Mouse (Mus musculus) frontal cortex, adult (tissue): Measurements from ENCODE around the gene Vmn2r52.
"Not testable (repeated sequence)": the region's sequence is repeated elsewhere in the genome, so short reads cannot be mapped to it uniquely, and the experiment has no call there.

Source experiments
- ATAC-seq: cut with Nextera tagmentation; 2 replicates; pipeline ENCODE4 v1.9.2; 2017; ENCODE audit warnings: mild to moderate bottlenecking, moderate library complexity, mixed read lengths; ENCODE audit not compliant: low TSS enrichment

Vmn2r52 gene

DNA sequence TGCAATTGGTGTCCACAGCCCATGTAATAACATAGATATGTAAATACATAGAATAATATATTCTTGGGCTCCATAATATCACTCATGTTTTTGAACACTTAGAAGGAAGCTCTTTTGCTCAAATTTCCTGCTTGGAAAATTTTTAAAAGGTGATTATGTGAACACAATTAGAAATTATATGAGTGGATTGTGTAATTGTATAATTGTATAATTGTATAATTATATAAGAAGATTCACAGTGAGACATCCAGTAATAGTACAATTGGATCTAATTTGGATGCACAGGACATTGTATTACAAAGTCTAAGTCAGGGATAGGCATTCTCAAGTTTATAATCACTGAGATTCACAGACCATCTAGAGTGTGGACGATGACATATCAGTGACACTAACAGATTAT, at the start of gene Vmn2r52:
Gene Vmn2r52 (minus strand): TSS at position 101 of the 400 bp plus-strand sequence.
- no peak for ATAC-seq

DNA sequence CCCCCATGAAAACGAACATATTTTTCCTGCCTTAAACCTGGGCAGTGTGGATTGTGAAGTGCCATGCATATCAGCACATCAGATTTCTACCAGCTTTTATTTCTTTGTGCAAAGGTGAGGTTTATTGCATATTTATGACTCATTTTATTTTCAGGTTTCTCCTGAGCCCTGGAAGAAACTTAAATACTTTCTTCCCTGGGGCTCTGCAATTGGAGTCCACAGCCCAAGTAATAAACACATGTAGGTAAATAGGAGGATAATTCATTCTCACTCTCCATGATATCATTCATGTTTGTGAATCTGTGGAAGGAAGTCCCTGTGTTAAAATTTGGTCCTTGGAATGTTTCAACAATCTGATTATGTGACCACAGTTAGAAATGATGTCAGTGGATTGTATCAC, 70.7 kb downstream of the Vmn2r52 start, which contains the start of gene Vmn2r51:
Gene Vmn2r51 (minus strand): TSS at position 101 of the 400 bp plus-strand sequence.
- not testable (repeated sequence) for ATAC-seq
